Mouse (Mus musculus) G1E (cell line): ENCODE data around the gene 4930415O20Rik.

Experiments used
- CTCF ChIP-seq: IDR thresholded peaks from 2 replicates; pipeline ENCODE4 v1.5.1; 2012; ENCODE audit warnings: low read depth, low read length, inconsistent platforms, mixed read lengths
- GATA1 ChIP-seq: IDR thresholded peaks from 2 replicates; pipeline ENCODE4 v1.6.1; 2012; ENCODE audit warnings: borderline replicate concordance, low read length, inconsistent platforms, mixed read lengths
- GATA2 ChIP-seq: IDR thresholded peaks from 2 replicates; pipeline ENCODE4 v1.6.1; 2012; ENCODE audit warnings: low read depth, low read length, inconsistent platforms, borderline replicate concordance
- POLR2AphosphoS5 ChIP-seq: IDR thresholded peaks from 2 replicates; pipeline ENCODE4 v1.6.1; 2012; ENCODE audit warnings: low read depth, low read length, inconsistent platforms; ENCODE audit not compliant: insufficient replicate concordance
- TAL1 ChIP-seq: conservative IDR thresholded peaks from 2 replicates; pipeline ENCODE4 v1.6.1; 2012; ENCODE audit warnings: low read depth, low read length, inconsistent platforms, mixed read lengths

- TF ChIP-seq CTCF: no peak
- TF ChIP-seq GATA2: no peak
- TF ChIP-seq TAL1: no peak
- no peak for TF ChIP-seq POLR2AphosphoS5
- TF ChIP-seq GATA1: no peak
These were observed 57.9 kb downstream of the 4930415O20Rik start for GRCm38 (mm10) chr15:98628589-98629254.
